Mouse (Mus musculus): ENCODE data around the gene Uqcc1.

Uqcc1 gene

GRCm38 (mm10) chr2:155929531-155930442 lies at the start of gene Uqcc1:
Gene Uqcc1, minus strand, starts transcription at chr2:155930310.
- DNase-seq = peak; percentile 97

- DNase-seq = peak; percentile 67
These were observed 49.4 kb upstream of the Uqcc1 start for GRCm38 (mm10) chr2:155979328-155979991.

GRCm38 (mm10) chr2:155974087-155974731 lies 44.1 kb upstream of the Uqcc1 start:
- DNase-seq = no peak

GRCm38 (mm10) chr2:155973348-155973747 lies 43.2 kb upstream of the Uqcc1 start:
- DNase-seq = no peak

- DNase-seq = peak; percentile 54
These were observed 32.9 kb upstream of the Uqcc1 start for GRCm38 (mm10) chr2:155962991-155963390.

GRCm38 (mm10) chr2:155961862-155962261 lies 31.8 kb upstream of the Uqcc1 start:
- no peak for DNase-seq

- DNase-seq = no peak
These were observed 29.9 kb upstream of the Uqcc1 start for GRCm38 (mm10) chr2:155959981-155960380.

GRCm38 (mm10) chr2:155956134-155957059 lies 26.3 kb upstream of the Uqcc1 start, which contains the start of gene Cep250:
Gene Cep250, plus strand, starts transcription at chr2:155956458.
- DNase-seq = peak; percentile 94

- peak; percentile 89 for DNase-seq
These were observed 21.9 kb upstream of the Uqcc1 start for GRCm38 (mm10) chr2:155952006-155952405.

- DNase-seq = no peak
These were observed 19.3 kb upstream of the Uqcc1 start for GRCm38 (mm10) chr2:155949362-155949761.

GRCm38 (mm10) chr2:155947390-155948002 lies 17.4 kb upstream of the Uqcc1 start:
- DNase-seq = no peak

GRCm38 (mm10) chr2:155946499-155946898 lies 16.4 kb upstream of the Uqcc1 start:
- no peak for DNase-seq

GRCm38 (mm10) chr2:155946069-155946468 lies 16.0 kb upstream of the Uqcc1 start:
- peak; percentile 68 for DNase-seq

GRCm38 (mm10) chr2:155945580-155945979 lies 15.5 kb upstream of the Uqcc1 start:
- DNase-seq = no peak

- peak; percentile 30 for DNase-seq
These were observed 15.0 kb upstream of the Uqcc1 start, which contains the start of gene Gdf5 for GRCm38 (mm10) chr2:155945124-155945523. Gene Gdf5, minus strand, starts transcription at chr2:155945367.

- DNase-seq = no peak
These were observed 14.6 kb upstream of the Uqcc1 start for GRCm38 (mm10) chr2:155944685-155945084.

GRCm38 (mm10) chr2:155943463-155943862 lies 13.4 kb upstream of the Uqcc1 start:
- no peak for DNase-seq

GRCm38 (mm10) chr2:155941697-155942442 lies 11.8 kb upstream of the Uqcc1 start:
- peak; percentile 35 for DNase-seq

- no peak for DNase-seq
These were observed 10.6 kb upstream of the Uqcc1 start, which contains the start of gene Gm15557 for GRCm38 (mm10) chr2:155940681-155941080. Gene Gm15557, plus strand, starts transcription at chr2:155940728.

- no peak for DNase-seq
These were observed 9.9 kb upstream of the Uqcc1 start for GRCm38 (mm10) chr2:155939897-155940529.
